Mouse (Mus musculus) testis, adult 2 months (tissue): Measurements from ENCODE around the gene Tcap.

Source experiments
- CTCF ChIP-seq: fragments of 200-500 bp; IDR thresholded peaks from 2 replicates; pipeline ENCODE4 v1.5.1; 2012; ENCODE audit warnings: low read depth, mild to moderate bottlenecking, inconsistent platforms, low read length, moderate library complexity; ENCODE audit not compliant: control insufficient read depth, insufficient read depth, insufficient replicate concordance
- POLR2A ChIP-seq: fragments of 200-500 bp; IDR thresholded peaks from 2 replicates; pipeline ENCODE4 v1.6.1; 2012; ENCODE audit warnings: low read depth, mild to moderate bottlenecking, inconsistent platforms, low read length, moderate library complexity; ENCODE audit not compliant: control insufficient read depth

- TF ChIP-seq CTCF (no peak), POLR2A (no peak)
Observed at GRCm38 (mm10) chr11:98387056-98387577, 3.5 kb downstream of the Tcap start.
